In the genomic region with DNA sequence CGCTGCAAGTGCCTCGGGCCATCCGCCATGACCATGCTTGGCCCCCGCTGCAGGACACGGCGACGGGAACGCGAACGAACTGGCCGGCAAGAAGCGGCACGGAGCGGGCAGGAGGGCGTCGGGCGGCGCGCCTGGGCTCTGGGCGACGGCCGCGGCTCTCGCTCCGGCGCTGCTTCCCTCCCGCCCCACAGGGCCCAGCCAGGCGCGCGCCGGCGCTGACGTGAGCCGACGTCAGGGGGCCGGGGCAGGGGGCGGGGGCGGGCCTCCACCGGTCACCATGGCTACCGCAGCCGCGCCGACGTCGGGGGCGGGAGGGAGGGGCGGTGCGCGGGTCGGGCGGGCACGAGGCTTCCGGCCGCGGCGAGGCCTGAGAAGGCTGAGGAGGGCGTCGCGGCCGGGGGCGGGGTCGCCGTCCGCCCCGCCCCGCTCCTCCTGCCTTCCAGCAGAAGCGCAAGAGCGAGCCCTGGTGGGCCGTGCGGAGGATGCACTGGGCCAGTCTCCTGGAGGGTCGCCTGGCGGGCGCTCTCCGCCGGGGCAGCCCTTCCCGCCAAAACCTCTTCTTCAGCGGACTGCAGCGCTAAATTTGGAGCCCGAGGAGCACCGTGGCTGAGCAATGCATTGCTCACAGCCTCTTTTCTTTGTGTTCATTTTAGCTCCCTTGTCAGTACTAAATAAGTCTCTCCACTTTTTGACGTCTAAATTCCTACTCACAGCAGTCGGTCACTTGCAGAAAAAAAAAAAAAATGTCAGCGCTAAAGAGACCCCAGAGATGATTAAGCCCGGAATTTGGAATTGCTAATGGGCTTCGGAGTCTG, we compare ENCODE assay signal across 7 mouse cellular contexts. TPM values are rescaled to one million over a fixed set of nuclear protein-coding genes. Genes with fewer than 3 reads are reported as not detected.
A peak's percentile ranks its signal among the peaks of the same experiment; 100 is the strongest.
DNase-seq lines count a peak whose midpoint lies in the region; ATAC-seq lines count a peak whose summit lies in the region.

Sik2 (minus strand) TSS at position 233 of the 815 bp plus-strand sequence.

- peak; percentile 98 for ATAC-seq in intestine, embryonic 14.5 days (replicated peaks; ENCODE audit: low FRiP score, low TSS enrichment, low read depth)

- no peaks in the 10 kb centered on the region for H3K9me3 ChIP-seq in intestine, embryonic 14.5 days (ENCODE audit: control insufficient read depth, low read length)
- H3K9me3 ChIP-seq in midbrain, embryonic 10.5 days (replicated peaks): no peaks in the 10 kb centered on the region

- intact Hi-C loops in left cerebral cortex, postnatal 25 days (cut with DNase I): loop anchor here (1.0 to 5.0 kb wide), 5 partner anchors 50 to 207 kb away; no protein-coding TSS in a partner anchor

- DNase-seq in adrenal gland, adult (ENCODE audit: inconsistent age in 2 of 2, low spot score in 1 of 2): peak; percentile 93 to 97
- peak; percentile 96 for DNase-seq in embryo, embryonic 10.5 days (ENCODE audit: low spot score)
- peak; percentile 97 for DNase-seq in gastrocnemius, postnatal 25 days
- peak; percentile 92 for DNase-seq in intestine, embryonic 14.5 days (ENCODE audit: low spot score)
- DNase-seq in left cerebral cortex, postnatal 25 days (ENCODE audit: low spot score in 2 of 2): peak; percentile 85 to 87
- peak; percentile 96 for DNase-seq in midbrain, embryonic 10.5 days (ENCODE audit: low spot score)
- DNase-seq in right cerebral cortex, postnatal 4 days: peak; percentile 88

- H3K4me1 ChIP-seq in intestine, embryonic 14.5 days (replicated peaks; ENCODE audit: control insufficient read depth, insufficient read depth, low read length): peaks cover 14% of the 10 kb centered on the region
- H3K4me1 ChIP-seq in midbrain, embryonic 10.5 days: peaks cover 21% of the 10 kb centered on the region

- H3K36me3 ChIP-seq in intestine, embryonic 14.5 days (ENCODE audit: control insufficient read depth, insufficient read depth, low read length): no peaks in the 10 kb centered on the region
- no peaks in the 10 kb centered on the region for H3K36me3 ChIP-seq in midbrain, embryonic 10.5 days

- no peaks in the 10 kb centered on the region for H3K27me3 ChIP-seq in intestine, embryonic 14.5 days (replicated peaks; ENCODE audit: control insufficient read depth, insufficient read depth, low read length)
- peaks cover 23% of the 10 kb centered on the region for H3K27me3 ChIP-seq in midbrain, embryonic 10.5 days (ENCODE audit: low read depth, poor library complexity, severe bottlenecking)

- H3K27ac ChIP-seq in intestine, embryonic 14.5 days (ENCODE audit: low read depth): peak within 1 kb of the TSS; percentile 55
- H3K27ac ChIP-seq in midbrain, embryonic 10.5 days (replicated peaks): peak within 1 kb of the TSS; percentile 91

- under 1% methylated on average over 76 of the region's 85 CpGs for WGBS in intestine, embryonic 14.5 days
- WGBS in midbrain, embryonic 10.5 days: under 1% methylated on average over 81 of the region's 85 CpGs

- H3K9ac ChIP-seq in intestine, embryonic 14.5 days (ENCODE audit: low read length): peak within 1 kb of the TSS; percentile 67

- peak within 1 kb of the TSS; percentile 72 for H3K4me2 ChIP-seq in intestine, embryonic 14.5 days (ENCODE audit: low read length)

- peak within 1 kb of the TSS; percentile 51 for H3K4me3 ChIP-seq in intestine, embryonic 14.5 days (ENCODE audit: low read depth, low read length)
- H3K4me3 ChIP-seq in midbrain, embryonic 10.5 days: peak within 1 kb of the TSS; percentile 81

RNA-seq across cellular contexts. Expression of gene Sik2, which starts in this region (rescaled TPM):
- total RNA-seq in gastrocnemius, postnatal 25 days (2021): 10 to 100 TPM; 15.7 to 30.7 TPM
- 16.6 and 16.9 TPM in 2 replicates for polyA plus RNA-seq in intestine, embryonic 14.5 days (2014; fragmentation: Nextera tagmentation; extraction: Ambion mirVana)
- total RNA-seq in left cerebral cortex, postnatal 25 days (2021): 10 to 100 TPM; 51.5 to 56.2 TPM
- 12.5 and 15.4 TPM in 2 replicates for polyA plus RNA-seq in midbrain, embryonic 10.5 days (2016; fragmentation: Nextera tagmentation; extraction: Ambion mirVana)

Comparison
In these comparisons a context has a peak if more than half of its experiments do, and no peak if none do; other contexts are left out.
1. Peak in every context shown above with its lines: DNase-seq, ATAC-seq, H3K4me3 ChIP-seq and H3K27ac ChIP-seq.